Mouse (Mus musculus) lung, adult 2 months (tissue): ENCODE measurements around the gene Mthfd1l. TPM values are rescaled to one million over a fixed set of nuclear protein-coding genes. Genes with fewer than 3 reads are reported as not detected.

Experiments used
- DNase-seq: peaks from one replicate; pipeline ENCODE4 v3.0.0; 2022
- H3K4me1 ChIP-seq: fragments of 200-500 bp; 2 replicates; pipeline ENCODE4 v1.6.1; 2011; ENCODE audit warnings: low read length; ENCODE audit not compliant: control insufficient read depth, insufficient read depth
- H3K4me3 ChIP-seq: fragments of 200-500 bp; replicated peaks from 2 replicates; pipeline ENCODE3; 2011; ENCODE audit warnings: low read depth, mild to moderate bottlenecking, control low read depth, low read length; ENCODE audit errors: extremely low read depth
- CTCF ChIP-seq: fragments of 200-500 bp; IDR thresholded peaks from 2 replicates; pipeline ENCODE4 v1.5.1; 2011; ENCODE audit warnings: mild to moderate bottlenecking, low read length, control low read depth; ENCODE audit not compliant: insufficient read depth
- POLR2A ChIP-seq: fragments of 200-500 bp; IDR thresholded peaks from 2 replicates; pipeline ENCODE4 v1.6.1; 2011; ENCODE audit warnings: low read depth, mild to moderate bottlenecking, control low read depth, low read length, borderline replicate concordance; ENCODE audit errors: extremely low read depth
- WGBS: fragments of 180-500 bp; shearing (Covaris S2); methylation state at CpG from one replicate; pipeline ENCODE4 v1.1.7; 2018; 5-methylcytosine and 5-hydroxymethylcytosine counted together
- polyA plus RNA-seq: library from polyadenylated mRNA; depleted of rRNA; stranded (reverse); fragments of >200 nt; gene quantifications from 2 replicates; pipeline ENCODE4 v1.2.3, GENCODE M21; 2012

The Mthfd1l gene
- polyA plus RNA-seq, 1 experiment, result 1.1 TPM

DNA sequence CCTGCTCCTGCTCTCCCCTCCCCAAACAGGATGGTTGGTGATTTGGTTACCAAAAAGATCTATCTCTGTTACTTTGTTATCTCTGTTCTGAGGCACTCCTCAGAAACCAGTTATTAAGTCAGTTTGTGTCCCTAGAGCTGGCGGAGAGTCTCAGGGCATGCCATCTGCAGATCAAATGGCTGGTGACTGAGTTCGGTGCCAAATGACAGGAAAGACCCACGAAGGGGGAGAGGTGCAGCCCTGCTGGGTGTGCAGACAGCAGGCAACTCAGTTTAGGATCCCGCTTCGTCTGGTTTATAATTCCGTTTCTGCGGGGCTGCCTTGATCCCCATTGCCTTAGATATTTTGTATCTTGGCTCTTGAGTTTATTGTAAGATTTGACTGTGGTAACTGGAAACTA lies 168.8 kb downstream of the Mthfd1l start:
- no peak for TF ChIP-seq POLR2A
- no peak for TF ChIP-seq CTCF
- H3K4me3 ChIP-seq, result no peak overlapping the region
- 73% methylated on average over 7 of the region's 7 CpGs for WGBS
- no peak for DNase-seq
- H3K4me1 ChIP-seq, result no peaks in the 10 kb centered on the region

DNA sequence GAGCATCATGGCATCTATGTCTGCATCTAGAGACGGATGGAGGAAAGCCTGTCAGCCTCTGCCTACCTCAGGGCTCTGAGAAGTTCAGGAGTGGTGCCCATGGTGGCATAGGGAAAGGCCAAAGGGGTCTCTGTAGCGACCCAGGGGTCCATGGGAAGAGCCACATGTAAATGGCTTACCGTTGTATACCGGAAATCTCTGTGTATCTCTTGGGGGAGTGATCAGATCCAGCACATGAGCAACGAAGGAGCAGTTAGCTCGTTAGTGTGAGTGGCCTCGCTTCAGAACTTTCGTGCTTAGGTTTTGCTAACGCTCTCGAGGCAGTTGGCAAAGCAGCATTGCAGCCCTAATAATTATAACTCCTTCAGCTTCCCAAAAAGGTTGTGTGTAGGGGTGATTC lies 169.9 kb downstream of the Mthfd1l start:
- no peak overlapping the region for H3K4me3 ChIP-seq
- no peaks in the 10 kb centered on the region for H3K4me1 ChIP-seq
- TF ChIP-seq CTCF (no peak), POLR2A (no peak)
- 93% methylated on average over 10 of the region's 10 CpGs for WGBS
- DNase-seq, result no peak

DNA sequence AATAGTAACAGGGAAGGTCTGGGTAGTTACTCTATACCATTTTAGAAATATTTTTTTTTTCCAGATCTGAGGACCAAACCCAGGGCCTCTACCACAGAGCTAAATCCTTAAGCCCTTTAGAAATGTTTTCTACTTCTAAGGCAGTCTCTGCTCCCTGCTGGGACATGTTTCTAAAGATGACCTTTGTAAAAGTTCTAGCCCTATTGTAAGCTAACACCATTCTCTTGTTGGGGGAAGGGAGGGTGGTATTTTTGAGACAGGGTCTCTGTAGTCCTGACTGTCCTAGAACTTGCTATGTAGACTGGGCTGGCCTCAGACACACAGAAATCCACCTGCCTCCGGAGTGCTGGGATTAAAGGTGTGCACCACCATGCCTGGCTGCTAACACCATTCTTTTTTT lies 170.5 kb downstream of the Mthfd1l start:
- no peak for DNase-seq
- Histone ChIP-seq H3K4me1 (no peaks in the 10 kb centered on the region), H3K4me3 (no peak overlapping the region)
- 83% methylated on average over 1 of the region's 1 CpGs for WGBS
- TF ChIP-seq CTCF (no peak), POLR2A (no peak)

DNA sequence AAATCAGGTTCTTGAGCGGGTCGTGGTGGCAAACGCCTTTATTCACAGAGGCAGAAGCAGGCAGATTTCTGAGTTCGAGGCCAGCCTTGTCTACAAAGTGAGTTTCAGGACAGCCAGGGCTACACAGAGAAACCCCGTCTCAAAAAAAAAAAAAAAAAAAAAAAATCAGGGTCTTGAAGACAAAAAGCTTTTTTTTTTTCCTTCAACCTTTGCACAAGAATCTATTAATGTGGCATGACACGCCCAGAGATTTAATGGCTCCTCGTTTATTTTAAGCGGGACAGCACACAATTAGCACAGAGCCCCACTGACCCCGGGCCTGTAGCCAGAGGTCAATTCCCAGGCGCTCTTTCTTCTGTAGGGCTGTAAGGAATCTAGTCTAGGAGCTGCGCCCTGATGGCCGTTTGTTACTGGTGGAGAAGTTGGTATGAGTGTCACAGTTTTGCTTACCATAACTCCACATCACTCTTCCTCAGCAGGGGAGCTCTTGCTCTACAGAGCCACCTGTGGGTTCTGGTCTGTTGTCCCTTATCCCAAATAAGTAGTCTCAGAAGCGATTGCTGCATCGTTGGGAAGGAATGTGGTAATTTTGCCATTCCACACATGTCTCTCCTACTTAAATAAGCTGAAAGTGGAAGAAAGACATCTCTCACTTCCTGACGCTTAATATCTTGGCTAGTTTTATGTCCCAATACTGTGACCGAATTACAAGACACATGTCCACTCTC lies 172.3 kb downstream of the Mthfd1l start:
- WGBS, result 61% methylated on average over 16 of the region's 16 CpGs
- no peaks in the 10 kb centered on the region for H3K4me1 ChIP-seq
- DNase-seq, result no peak
- TF ChIP-seq CTCF (no peak), POLR2A (no peak)
- no peak overlapping the region for H3K4me3 ChIP-seq

DNA sequence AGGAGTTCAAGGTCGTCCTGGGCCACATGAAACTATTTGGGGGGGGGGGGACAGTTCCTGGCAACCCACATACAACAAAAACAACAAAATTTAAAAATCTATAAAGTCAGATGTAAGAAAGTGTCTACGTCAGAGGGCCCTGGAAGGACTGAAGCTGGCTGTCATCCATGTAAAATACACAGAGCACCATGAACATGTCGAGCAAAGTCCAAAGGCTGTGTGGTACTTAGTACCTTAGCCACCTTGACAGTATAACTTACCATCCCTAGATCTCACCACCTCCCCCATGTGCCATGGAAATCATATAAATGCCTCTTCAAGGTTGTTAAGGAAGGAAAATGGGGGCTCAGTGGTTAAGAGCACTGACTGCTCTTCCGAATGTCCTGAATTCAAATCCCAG lies 174.0 kb downstream of the Mthfd1l start:
- WGBS, result 83% methylated on average over 4 of the region's 4 CpGs
- TF ChIP-seq CTCF (no peak), POLR2A (no peak)

DNA sequence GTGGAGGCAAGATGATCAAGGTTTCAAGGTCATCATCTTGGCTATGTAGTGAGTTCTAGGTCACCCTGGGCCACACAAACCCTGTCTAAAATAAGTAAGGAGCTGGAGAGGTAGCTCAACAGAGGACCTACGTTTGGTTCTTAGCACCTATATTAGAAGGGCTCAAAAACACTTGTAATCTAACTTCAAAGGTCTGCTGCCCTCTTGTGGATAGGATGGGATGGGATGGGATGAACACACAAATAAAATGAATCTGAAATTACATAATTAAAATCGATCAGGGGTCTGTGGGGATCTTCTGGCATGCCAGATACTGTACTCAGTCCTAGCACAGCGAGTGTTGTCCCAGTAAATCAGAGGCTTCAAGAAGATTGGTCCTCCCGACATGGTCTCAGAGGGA lies 178.2 kb downstream of the Mthfd1l start:
- no peak for DNase-seq
- TF ChIP-seq CTCF (no peak), POLR2A (no peak)
- no peak overlapping the region for H3K4me3 ChIP-seq
- 87% methylated on average over 4 of the region's 4 CpGs for WGBS
- 0 out of 2 replicates have a peak, but pooled peaks cover 2% of the 10 kb centered on the region for H3K4me1 ChIP-seq

More for the DNA sequence above, 174.0 kb downstream of the Mthfd1l start:
- DNase-seq, result no peak
- H3K4me1 ChIP-seq, result no peaks in the 10 kb centered on the region
- H3K4me3 ChIP-seq, result no peak overlapping the region

DNA sequence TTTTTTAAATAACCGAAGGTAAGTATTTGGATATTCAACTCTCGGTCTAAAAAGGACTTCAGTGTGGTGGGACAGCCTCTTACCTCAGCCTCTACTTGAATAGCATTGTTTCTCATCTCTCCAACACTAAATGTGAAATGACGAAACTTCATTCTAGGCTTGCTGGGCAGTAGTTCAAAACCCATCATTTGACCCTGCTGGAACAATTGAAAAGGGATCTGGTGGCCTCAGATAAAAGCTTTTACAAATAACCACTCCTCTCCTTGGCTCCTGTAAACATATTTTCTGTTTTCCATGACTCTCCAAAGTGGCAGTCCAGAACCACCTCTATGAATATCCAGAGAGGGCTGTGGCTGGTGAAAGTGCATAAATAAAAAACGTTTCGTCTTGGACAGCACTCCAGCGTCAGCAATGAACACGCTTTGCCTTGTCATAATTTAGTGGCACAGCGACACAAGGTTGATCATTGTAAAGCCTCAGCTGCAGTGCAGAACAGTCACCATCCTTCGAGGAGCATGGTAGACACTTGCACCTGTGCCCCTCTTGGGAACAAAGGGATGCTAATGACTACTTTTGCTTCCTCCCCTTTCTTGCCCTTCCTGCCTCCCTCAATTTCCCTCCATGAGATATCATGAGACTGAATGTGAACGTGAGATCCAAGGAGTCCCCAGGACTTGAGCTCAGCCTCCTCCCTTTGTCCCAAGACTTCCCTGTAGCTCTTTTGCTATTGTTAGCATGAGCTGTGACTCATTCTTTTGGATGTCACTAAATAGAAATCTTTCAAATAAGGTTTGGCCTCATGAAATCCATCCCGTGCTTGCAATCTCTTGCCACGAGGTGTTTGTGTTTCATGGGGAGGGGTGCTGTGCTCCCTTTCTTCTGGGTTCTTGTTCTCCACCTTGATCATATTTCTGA lies 179.2 kb downstream of the Mthfd1l start:
- WGBS, result 43% methylated on average over 12 of the region's 12 CpGs
- TF ChIP-seq CTCF, result no peak
- no peak for TF ChIP-seq POLR2A
- Histone ChIP-seq H3K4me3 (no peak overlapping the region), H3K4me1 (0 out of 2 replicates have a peak, but pooled peaks cover 2% of the 10 kb centered on the region)
- no peak for DNase-seq

DNA sequence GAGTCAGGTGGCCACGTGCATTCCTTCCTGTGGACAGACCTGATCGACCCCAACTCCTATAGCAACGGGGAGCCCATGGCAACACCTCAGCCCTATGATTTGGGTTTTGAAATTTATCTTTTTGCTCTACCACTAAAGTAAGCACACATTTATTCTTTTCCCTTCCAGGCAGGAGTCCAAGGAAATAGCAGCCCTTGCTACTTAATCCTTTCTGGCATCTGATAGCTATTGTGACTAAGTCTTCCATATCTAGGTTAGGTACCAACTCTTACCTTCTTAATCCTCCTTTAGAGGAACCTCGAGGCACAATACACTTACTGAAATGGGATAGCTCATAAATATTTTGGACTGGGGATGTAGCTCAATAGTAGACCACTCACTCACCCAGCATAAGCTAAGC lies 180.1 kb downstream of the Mthfd1l start:
- no peak for DNase-seq
- WGBS, result 76% methylated on average over 4 of the region's 4 CpGs
- no peak for TF ChIP-seq POLR2A
- no peak for TF ChIP-seq CTCF
- H3K4me3 ChIP-seq, result no peak overlapping the region
- H3K4me1 ChIP-seq, result 0 out of 2 replicates have a peak, but pooled peaks cover 2% of the 10 kb centered on the region

DNA sequence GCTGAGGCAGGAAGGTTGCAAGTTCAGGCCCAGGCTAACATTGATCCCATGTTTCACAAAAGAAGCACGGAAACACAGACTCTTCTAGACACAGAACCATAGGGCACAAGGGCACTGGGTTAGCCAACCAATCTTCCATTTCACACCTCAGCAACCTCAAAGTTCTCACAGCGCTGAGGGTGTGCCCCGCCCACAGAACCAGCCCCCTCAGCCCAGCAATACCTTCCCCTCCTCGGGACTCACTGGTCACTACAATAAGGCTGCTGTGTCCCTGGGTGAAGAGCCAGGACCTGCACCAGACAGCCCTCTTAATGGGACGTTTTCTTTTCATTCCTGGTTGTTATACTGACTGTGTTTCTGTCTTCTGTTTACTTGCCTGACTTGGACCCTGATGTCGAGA lies 181.1 kb downstream of the Mthfd1l start:
- no peak for DNase-seq
- TF ChIP-seq POLR2A, result no peak
- no peak for TF ChIP-seq CTCF
- Histone ChIP-seq H3K4me3 (no peak overlapping the region), H3K4me1 (0 out of 2 replicates have a peak, but pooled peaks cover 2% of the 10 kb centered on the region)
- WGBS, result 73% methylated on average over 6 of the region's 6 CpGs

DNA sequence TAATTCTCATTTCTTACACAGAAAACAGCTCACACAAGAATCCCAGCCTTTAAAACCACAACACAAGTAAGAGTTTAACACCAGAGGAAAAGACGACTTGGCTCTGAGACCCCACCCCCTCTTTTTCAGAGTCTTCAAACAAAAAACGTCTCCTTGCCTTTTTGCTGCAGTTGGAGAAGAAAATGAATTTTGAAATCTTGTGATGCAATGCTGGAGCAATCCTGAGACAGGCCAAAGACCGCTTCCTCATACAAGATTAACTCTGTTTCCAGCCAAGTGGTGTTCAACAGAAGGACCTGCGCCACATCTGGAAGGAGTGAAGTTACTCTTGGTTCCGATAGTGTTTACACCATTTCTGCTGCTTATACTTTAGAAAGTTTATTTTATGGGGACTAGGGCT lies 182.6 kb downstream of the Mthfd1l start:
- Histone ChIP-seq H3K4me1 (0 out of 2 replicates have a peak, but pooled peaks cover 2% of the 10 kb centered on the region), H3K4me3 (no peak overlapping the region)
- DNase-seq, result no peak
- TF ChIP-seq POLR2A (no peak), CTCF (no peak)
- 59% methylated on average over 5 of the region's 5 CpGs for WGBS
